Mouse (Mus musculus) embryonic fibroblast, embryonic 13.5 days (primary cell): ENCODE measurements at regions not wholly inside any gene's neighbourhood (a gene's known extent, or its start where the extent isn't known, plus 50 kb on each side); places are given as distances from the start of the nearest gene placed in this dataset.

Experiments used
- H3K27ac ChIP-seq: 2 replicates; pipeline ENCODE4 v1.5.1; 2012; ENCODE audit warnings: low read length, control low read depth, inconsistent platforms; ENCODE audit not compliant: insufficient read depth
- H3K4me1 ChIP-seq: 2 replicates; pipeline ENCODE4 v1.6.1; 2011; ENCODE audit warnings: low read length; ENCODE audit not compliant: control insufficient read depth, insufficient read depth
- H3K4me3 ChIP-seq: 2 replicates; pipeline ENCODE4 v1.5.1; 2011; ENCODE audit warnings: mild to moderate bottlenecking, control low read depth, low read length; ENCODE audit not compliant: insufficient read depth
- CTCF ChIP-seq: IDR thresholded peaks from 2 replicates; pipeline ENCODE4 v1.5.1; 2011; ENCODE audit warnings: mild to moderate bottlenecking, control low read depth, low read length, moderate library complexity, borderline replicate concordance; ENCODE audit not compliant: insufficient read depth
- POLR2A ChIP-seq: IDR thresholded peaks from 2 replicates; pipeline ENCODE4 v1.6.1; 2011; ENCODE audit warnings: low read depth, mild to moderate bottlenecking, control low read depth, low read length, moderate library complexity

- TF ChIP-seq POLR2A = no peak
- no peak for TF ChIP-seq CTCF
- no peak overlapping the region for H3K4me3 ChIP-seq
- no peaks in the 10 kb centered on the region for H3K4me1 ChIP-seq
- H3K27ac ChIP-seq = no peak overlapping the region
These were observed 420.8 kb downstream of the Basp1 start for GRCm38 (mm10) chr15:24992665-24993324.

GRCm38 (mm10) chr15:24990082-24990786, 423.3 kb downstream of the Basp1 start:
- Histone ChIP-seq H3K4me1 (no peaks in the 10 kb centered on the region), H3K4me3 (no peak overlapping the region), H3K27ac (no peak overlapping the region)
- TF ChIP-seq CTCF = no peak
- no peak for TF ChIP-seq POLR2A

DNA sequence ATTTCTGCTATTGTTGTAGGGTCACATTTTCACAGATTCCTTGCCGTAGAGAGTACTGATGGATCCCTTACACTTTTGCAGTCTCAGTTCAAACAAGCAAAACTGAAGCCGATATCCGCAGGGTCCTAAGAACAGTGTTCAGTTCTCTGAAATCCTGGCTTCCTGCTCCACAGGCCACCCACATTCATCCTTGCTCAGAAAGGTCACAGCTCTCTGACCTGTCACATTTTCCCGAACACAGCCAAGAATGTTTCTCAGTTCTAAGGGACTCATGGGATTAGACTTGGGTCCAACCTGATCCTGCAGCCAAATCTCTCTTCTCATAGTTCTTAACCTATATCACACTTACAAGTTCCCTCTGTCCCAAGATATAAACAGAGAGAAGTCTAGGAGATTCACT, 432.7 kb downstream of the Basp1 start:
- no peak overlapping the region for H3K27ac ChIP-seq
- H3K4me3 ChIP-seq = no peak overlapping the region
- H3K4me1 ChIP-seq = no peaks in the 10 kb centered on the region
- TF ChIP-seq CTCF = no peak
- no peak for TF ChIP-seq POLR2A

DNA sequence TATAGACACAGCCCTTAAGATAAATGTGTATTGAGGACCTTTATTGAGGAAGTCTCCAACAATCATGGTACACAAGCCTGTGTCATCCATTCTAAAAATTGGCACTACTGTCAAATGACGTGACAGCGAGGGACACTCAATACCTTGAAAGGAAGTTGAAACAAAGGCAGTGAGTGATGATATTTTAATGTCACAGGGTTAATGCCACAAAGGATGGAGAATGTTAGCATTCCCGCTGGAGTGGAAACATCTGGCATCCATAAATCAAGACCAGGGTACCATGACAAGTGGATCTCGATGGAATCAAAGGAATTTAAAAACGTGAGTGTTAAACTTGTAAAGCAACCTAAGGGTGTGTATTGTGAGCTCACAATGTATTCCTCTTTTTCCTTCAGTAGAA, 441.5 kb downstream of the Basp1 start:
- no peak for TF ChIP-seq CTCF
- no peak for TF ChIP-seq POLR2A
- Histone ChIP-seq H3K4me3 (no peak overlapping the region), H3K27ac (no peak overlapping the region), H3K4me1 (no peaks in the 10 kb centered on the region)

DNA sequence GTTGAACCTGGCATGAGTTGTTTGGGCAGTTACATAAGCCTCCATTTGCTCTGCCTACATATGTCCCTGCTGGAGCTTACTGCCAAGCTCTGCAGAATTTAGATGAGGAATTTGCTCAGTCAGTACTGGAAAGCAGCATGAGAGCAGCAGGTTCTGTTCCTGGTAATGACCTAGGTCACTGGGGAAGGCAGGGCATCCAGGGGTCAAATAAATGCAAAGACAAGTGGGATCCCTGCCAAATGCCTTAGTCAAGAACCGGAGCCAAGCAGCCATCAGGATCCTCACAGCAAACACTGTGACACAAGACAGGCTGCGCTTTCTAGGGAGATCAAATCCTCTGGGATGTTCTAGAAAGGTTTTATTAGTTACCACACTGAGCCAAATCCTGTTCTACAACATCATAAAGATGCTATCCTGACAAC, 444.2 kb downstream of the Basp1 start:
- no peaks in the 10 kb centered on the region for H3K4me1 ChIP-seq
- no peak overlapping the region for H3K4me3 ChIP-seq
- no peak overlapping the region for H3K27ac ChIP-seq
- TF ChIP-seq POLR2A (no peak), CTCF (no peak)

- H3K4me3 ChIP-seq = no peak overlapping the region
- H3K27ac ChIP-seq = no peak overlapping the region
- TF ChIP-seq POLR2A (no peak), CTCF (no peak)
- H3K4me1 ChIP-seq = no peaks in the 10 kb centered on the region
These were observed 444.8 kb downstream of the Basp1 start for GRCm38 (mm10) chr15:24968636-24969317.

DNA sequence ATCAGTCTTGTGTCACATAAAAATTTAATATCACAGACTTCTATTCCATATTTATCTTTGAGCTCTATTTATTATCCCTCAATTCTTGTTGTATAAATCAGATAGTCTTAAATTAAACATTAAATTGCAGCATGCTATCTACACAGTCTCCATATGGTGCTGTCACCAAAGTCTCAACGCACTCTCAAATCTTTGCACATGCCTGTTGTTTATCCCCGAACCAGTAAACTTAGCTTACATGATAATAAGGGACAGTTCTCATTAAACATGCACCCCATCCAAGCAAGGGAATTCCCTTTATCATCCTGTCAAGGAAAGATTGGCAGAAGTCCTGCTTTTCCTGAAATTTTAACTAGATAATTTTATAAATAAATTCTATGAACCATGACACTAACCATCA, 483.8 kb downstream of the Basp1 start:
- Histone ChIP-seq H3K27ac (no peak overlapping the region), H3K4me3 (no peak overlapping the region), H3K4me1 (no peaks in the 10 kb centered on the region)
- no peak for TF ChIP-seq POLR2A
- TF ChIP-seq CTCF = no peak

- TF ChIP-seq CTCF (no peak), POLR2A (no peak)
- Histone ChIP-seq H3K27ac (no peak overlapping the region), H3K4me1 (no peaks in the 10 kb centered on the region), H3K4me3 (no peak overlapping the region)
These were observed 501.7 kb downstream of the Basp1 start for GRCm38 (mm10) chr15:24911866-24912265.

GRCm38 (mm10) chr15:24911466-24911865, 502.1 kb downstream of the Basp1 start:
- no peak overlapping the region for H3K4me3 ChIP-seq
- TF ChIP-seq CTCF = no peak
- no peak for TF ChIP-seq POLR2A
- no peaks in the 10 kb centered on the region for H3K4me1 ChIP-seq
- no peak overlapping the region for H3K27ac ChIP-seq

DNA sequence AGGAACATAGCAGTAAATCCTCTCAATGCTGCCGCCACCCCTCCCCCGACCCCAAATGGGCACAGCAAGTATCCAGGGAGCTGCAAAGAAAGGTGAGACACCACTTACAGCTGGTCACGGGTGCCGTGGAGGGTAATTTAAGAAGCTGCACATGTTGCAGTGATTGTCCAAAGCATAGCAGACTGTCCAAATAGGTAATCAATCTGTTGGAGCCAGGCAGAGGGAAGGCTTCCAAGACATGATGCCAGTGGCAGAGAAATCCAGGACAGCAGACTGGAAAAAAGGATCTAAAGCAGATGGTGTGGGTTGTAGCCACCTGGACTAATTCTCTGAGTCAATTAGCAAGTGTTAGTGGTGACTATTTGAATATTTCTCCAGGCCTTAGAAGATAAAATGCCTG, 506.6 kb downstream of the Basp1 start:
- TF ChIP-seq POLR2A (no peak), CTCF (no peak)
- Histone ChIP-seq H3K27ac (no peak overlapping the region), H3K4me1 (no peaks in the 10 kb centered on the region), H3K4me3 (no peak overlapping the region)
